Mouse (Mus musculus): Measurements from ENCODE around the gene Xdh.

DNA sequence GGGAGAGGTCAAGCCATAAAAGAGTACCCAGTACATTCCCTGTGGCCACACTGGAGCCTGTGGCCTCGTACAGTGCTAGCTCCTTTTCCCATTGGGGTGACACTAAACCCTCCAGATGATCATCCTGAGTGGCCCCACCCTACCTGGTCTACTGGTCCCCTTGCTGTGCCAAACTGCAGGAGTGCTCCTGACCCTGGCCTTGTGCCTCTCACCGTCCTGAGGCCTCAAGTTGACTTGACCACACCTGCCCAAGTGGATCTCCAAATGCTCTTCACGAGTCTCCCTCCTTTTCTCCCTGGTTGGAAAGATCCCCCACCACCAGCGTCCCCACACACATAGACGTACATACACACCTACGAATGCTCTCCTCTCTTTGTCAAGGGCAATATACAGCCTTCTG is 69.7 kb downstream of the Xdh start:
- TF ChIP-seq CTCF (conservative IDR thresholded peaks at IDR 0.05; ENCODE audit: low read length) (no peak), POU5F1 (IDR thresholded peaks at IDR 0.05; ENCODE audit: borderline replicate concordance, low read length) (no peak)
